Mouse (Mus musculus): ENCODE measurements around the gene Pepd. TPM values are rescaled to one million over a fixed set of nuclear protein-coding genes. Genes with fewer than 3 reads are reported as not detected.
"Not testable (repeated sequence)": the region's sequence is repeated elsewhere in the genome, so short reads cannot be mapped to it uniquely, and the experiment has no call there.

Pepd gene
- polyA plus RNA-seq, 1 experiment from 2014 or later: 61.8 TPM

- ATAC-seq: no peak
- 85% methylated on average over 3 of the region's 3 CpGs for WGBS
Observed at GRCm38 (mm10) chr7:34967362-34967761, 55.2 kb downstream of the Pepd start.

GRCm38 (mm10) chr7:34968749-34969433 is 56.7 kb downstream of the Pepd start:
- no peak overlapping the region for H3K27ac ChIP-seq (ENCODE audit: low read depth, low read length)
- H3K4me3 ChIP-seq (ENCODE audit: low read depth, low read length): no peak overlapping the region
- H3K9ac ChIP-seq (ENCODE audit: low read length): no peak overlapping the region
- DNase-seq (ENCODE audit: low spot score) (no peak), ATAC-seq (no peak)
- no peaks in the 10 kb centered on the region for H3K9me3 ChIP-seq (replicated peaks; ENCODE audit: control insufficient read depth, low read length)
- H3K27me3 ChIP-seq (replicated peaks; ENCODE audit: control insufficient read depth, insufficient read depth, low read length): no peaks in the 10 kb centered on the region
- no peaks in the 10 kb centered on the region for H3K36me3 ChIP-seq (ENCODE audit: control insufficient read depth, insufficient read depth, low read length)
- no peaks in the 10 kb centered on the region for H3K4me1 ChIP-seq (ENCODE audit: control insufficient read depth, insufficient read depth, low read length)
- H3K4me2 ChIP-seq (ENCODE audit: low read length): no peak overlapping the region
- 77% methylated on average over 3 of the region's 3 CpGs for WGBS

More at GRCm38 (mm10) chr7:34967362-34967761, 55.2 kb downstream of the Pepd start:
- no peak overlapping the region for H3K4me3 ChIP-seq (ENCODE audit: low read depth, low read length)
- H3K4me2 ChIP-seq (ENCODE audit: low read length): no peak overlapping the region
- no peaks in the 10 kb centered on the region for H3K27me3 ChIP-seq (replicated peaks; ENCODE audit: control insufficient read depth, insufficient read depth, low read length)
- DNase-seq (ENCODE audit: low spot score): no peak
- H3K4me1 ChIP-seq (ENCODE audit: control insufficient read depth, insufficient read depth, low read length): no peaks in the 10 kb centered on the region
- H3K36me3 ChIP-seq (ENCODE audit: control insufficient read depth, insufficient read depth, low read length): no peaks in the 10 kb centered on the region
- H3K9ac ChIP-seq (ENCODE audit: low read length): no peak overlapping the region
- no peaks in the 10 kb centered on the region for H3K9me3 ChIP-seq (replicated peaks; ENCODE audit: control insufficient read depth, low read length)
- no peak overlapping the region for H3K27ac ChIP-seq (ENCODE audit: low read depth, low read length)

DNA sequence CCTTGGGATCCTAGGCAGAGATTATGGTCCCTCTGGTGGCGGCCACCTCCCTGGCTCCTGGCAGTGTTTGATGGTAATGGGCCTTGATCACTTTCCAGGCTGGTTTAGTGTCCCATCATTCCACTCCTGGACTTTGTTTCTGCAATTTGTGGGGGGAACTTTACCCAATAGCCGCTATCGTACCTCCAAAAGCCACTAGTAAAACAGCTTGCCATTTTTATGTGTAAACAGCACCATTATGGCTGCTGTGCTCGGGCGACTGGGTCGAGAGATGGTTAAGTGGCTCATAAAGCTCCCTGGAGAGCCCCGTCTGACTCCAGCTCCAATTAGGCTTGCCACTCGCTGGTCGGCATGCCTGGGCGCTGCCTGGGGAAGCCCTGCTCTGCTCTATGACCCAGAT is 59.6 kb downstream of the Pepd start:
- H3K27me3 ChIP-seq (replicated peaks; ENCODE audit: control insufficient read depth, insufficient read depth, low read length): no peaks in the 10 kb centered on the region
- 78% methylated on average over 10 of the region's 10 CpGs for WGBS
- no peak overlapping the region for H3K27ac ChIP-seq (ENCODE audit: low read depth, low read length)

GRCm38 (mm10) chr7:34972990-34973440 is 60.8 kb downstream of the Pepd start:
- no peaks in the 10 kb centered on the region for H3K4me1 ChIP-seq (ENCODE audit: control insufficient read depth, insufficient read depth, low read length)
- WGBS: 65% methylated on average over 4 of the region's 4 CpGs
- H3K27me3 ChIP-seq (replicated peaks; ENCODE audit: control insufficient read depth, insufficient read depth, low read length): no peaks in the 10 kb centered on the region
- no peak overlapping the region for H3K4me2 ChIP-seq (ENCODE audit: low read length)
- H3K9me3 ChIP-seq (replicated peaks; ENCODE audit: control insufficient read depth, low read length): no peaks in the 10 kb centered on the region
- H3K4me3 ChIP-seq (ENCODE audit: low read depth, low read length): no peak overlapping the region
- H3K9ac ChIP-seq (ENCODE audit: low read length): no peak overlapping the region
- H3K36me3 ChIP-seq (ENCODE audit: control insufficient read depth, insufficient read depth, low read length): no peaks in the 10 kb centered on the region
- ATAC-seq: no peak
- H3K27ac ChIP-seq (ENCODE audit: low read depth, low read length): no peak overlapping the region
- peak; percentile 22 for DNase-seq (ENCODE audit: low spot score)

More for the DNA sequence above, 59.6 kb downstream of the Pepd start:
- H3K9me3 ChIP-seq (replicated peaks; ENCODE audit: control insufficient read depth, low read length): no peaks in the 10 kb centered on the region
- H3K4me1 ChIP-seq (ENCODE audit: control insufficient read depth, insufficient read depth, low read length): no peaks in the 10 kb centered on the region
- H3K36me3 ChIP-seq (ENCODE audit: control insufficient read depth, insufficient read depth, low read length): no peaks in the 10 kb centered on the region
- no peak for DNase-seq (ENCODE audit: low spot score)
- no peak overlapping the region for H3K9ac ChIP-seq (ENCODE audit: low read length)
- H3K4me2 ChIP-seq (ENCODE audit: low read length): no peak overlapping the region
- H3K4me3 ChIP-seq (ENCODE audit: low read depth, low read length): no peak overlapping the region
- ATAC-seq: no peak

DNA sequence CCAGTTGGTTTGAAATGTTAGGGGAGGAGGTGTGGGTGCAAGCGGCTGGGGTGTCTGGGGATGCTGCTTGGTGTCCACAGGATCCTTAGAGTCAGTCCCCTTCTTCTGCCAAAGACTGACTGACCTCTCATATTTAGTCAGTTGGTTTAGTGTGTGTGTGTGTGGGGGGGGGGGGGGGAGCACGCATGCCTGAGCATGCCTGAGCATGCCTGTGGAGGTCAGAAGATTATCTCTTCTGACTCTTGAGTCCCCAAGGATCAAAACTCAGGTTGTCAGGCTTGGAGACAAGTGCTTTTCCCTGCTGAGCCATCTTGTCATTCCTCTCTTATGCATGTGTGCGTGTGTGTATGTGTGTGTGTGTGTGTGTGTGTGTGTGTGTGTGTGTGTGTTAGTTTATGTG is 61.7 kb downstream of the Pepd start:
- no peak overlapping the region for H3K27ac ChIP-seq (ENCODE audit: low read depth, low read length)
- no peaks in the 10 kb centered on the region for H3K4me1 ChIP-seq (ENCODE audit: control insufficient read depth, insufficient read depth, low read length)
- ATAC-seq: no peak
- no peaks in the 10 kb centered on the region for H3K27me3 ChIP-seq (replicated peaks; ENCODE audit: control insufficient read depth, insufficient read depth, low read length)
- H3K36me3 ChIP-seq (ENCODE audit: control insufficient read depth, insufficient read depth, low read length): no peaks in the 10 kb centered on the region
- H3K9ac ChIP-seq (ENCODE audit: low read length): no peak overlapping the region
- no peaks in the 10 kb centered on the region for H3K9me3 ChIP-seq (replicated peaks; ENCODE audit: control insufficient read depth, low read length)
- no peak for DNase-seq (ENCODE audit: low spot score)
- H3K4me3 ChIP-seq (ENCODE audit: low read depth, low read length): no peak overlapping the region
- H3K4me2 ChIP-seq (ENCODE audit: low read length): no peak overlapping the region
- 74% methylated on average over 3 of the region's 3 CpGs for WGBS

- WGBS: 76% methylated on average over 12 of the region's 12 CpGs
- Histone ChIP-seq H3K36me3 (ENCODE audit: control insufficient read depth, insufficient read depth, low read length) (no peaks in the 10 kb centered on the region), H3K27me3 (replicated peaks; ENCODE audit: control insufficient read depth, insufficient read depth, low read length) (no peaks in the 10 kb centered on the region), H3K4me3 (ENCODE audit: low read depth, low read length) (no peak overlapping the region), H3K4me1 (ENCODE audit: control insufficient read depth, insufficient read depth, low read length) (no peaks in the 10 kb centered on the region), H3K27ac (ENCODE audit: low read depth, low read length) (no peak overlapping the region), H3K9ac (ENCODE audit: low read length) (no peak overlapping the region), H3K4me2 (ENCODE audit: low read length) (no peak overlapping the region), H3K9me3 (replicated peaks; ENCODE audit: control insufficient read depth, low read length) (no peaks in the 10 kb centered on the region)
- DNase-seq (ENCODE audit: low spot score): no peak
- ATAC-seq: no peak
Observed at GRCm38 (mm10) chr7:34975913-34976312, 63.7 kb downstream of the Pepd start.

- Histone ChIP-seq H3K27ac (ENCODE audit: low read depth, low read length) (no peak overlapping the region), H3K36me3 (ENCODE audit: control insufficient read depth, insufficient read depth, low read length) (no peaks in the 10 kb centered on the region), H3K27me3 (replicated peaks; ENCODE audit: control insufficient read depth, insufficient read depth, low read length) (no peaks in the 10 kb centered on the region), H3K4me2 (ENCODE audit: low read length) (no peak overlapping the region), H3K4me3 (ENCODE audit: low read depth, low read length) (no peak overlapping the region), H3K9ac (ENCODE audit: low read length) (no peak overlapping the region), H3K9me3 (replicated peaks; ENCODE audit: control insufficient read depth, low read length) (no peaks in the 10 kb centered on the region), H3K4me1 (ENCODE audit: control insufficient read depth, insufficient read depth, low read length) (no peaks in the 10 kb centered on the region)
- 98% methylated on average over 4 of the region's 4 CpGs for WGBS
- DNase-seq (ENCODE audit: low spot score) (no peak), ATAC-seq (no peak)
Observed at GRCm38 (mm10) chr7:34977403-34977802, 65.2 kb downstream of the Pepd start.

GRCm38 (mm10) chr7:34981803-34982202 is 69.6 kb downstream of the Pepd start:
- Histone ChIP-seq H3K4me1 (ENCODE audit: control insufficient read depth, insufficient read depth, low read length) (peaks cover 3% of the 10 kb centered on the region), H3K36me3 (ENCODE audit: control insufficient read depth, insufficient read depth, low read length) (no peaks in the 10 kb centered on the region), H3K4me3 (ENCODE audit: low read depth, low read length) (no peak overlapping the region), H3K27ac (ENCODE audit: low read depth, low read length) (no peak overlapping the region), H3K27me3 (replicated peaks; ENCODE audit: control insufficient read depth, insufficient read depth, low read length) (no peaks in the 10 kb centered on the region), H3K4me2 (ENCODE audit: low read length) (no peak overlapping the region), H3K9me3 (replicated peaks; ENCODE audit: control insufficient read depth, low read length) (no peaks in the 10 kb centered on the region), H3K9ac (ENCODE audit: low read length) (no peak overlapping the region)
- WGBS: 92% methylated on average over 10 of the region's 10 CpGs
- ATAC-seq (no peak), DNase-seq (ENCODE audit: low spot score) (no peak)

GRCm38 (mm10) chr7:34982372-34982771 is 70.2 kb downstream of the Pepd start:
- not testable (repeated sequence) for DNase-seq (ENCODE audit: low spot score); H3K4me2 ChIP-seq (ENCODE audit: low read length); H3K9ac ChIP-seq (ENCODE audit: low read length); H3K4me3 ChIP-seq (ENCODE audit: low read depth, low read length); H3K27me3 ChIP-seq (replicated peaks; ENCODE audit: control insufficient read depth, insufficient read depth, low read length); H3K4me1 ChIP-seq (ENCODE audit: control insufficient read depth, insufficient read depth, low read length); H3K9me3 ChIP-seq (replicated peaks; ENCODE audit: control insufficient read depth, low read length); H3K36me3 ChIP-seq (ENCODE audit: control insufficient read depth, insufficient read depth, low read length); ATAC-seq; H3K27ac ChIP-seq (ENCODE audit: low read depth, low read length)
- 75% methylated on average over 2 of the region's 2 CpGs for WGBS
